Mouse (Mus musculus): ENCODE results near the gene Klhl35.

DNA sequence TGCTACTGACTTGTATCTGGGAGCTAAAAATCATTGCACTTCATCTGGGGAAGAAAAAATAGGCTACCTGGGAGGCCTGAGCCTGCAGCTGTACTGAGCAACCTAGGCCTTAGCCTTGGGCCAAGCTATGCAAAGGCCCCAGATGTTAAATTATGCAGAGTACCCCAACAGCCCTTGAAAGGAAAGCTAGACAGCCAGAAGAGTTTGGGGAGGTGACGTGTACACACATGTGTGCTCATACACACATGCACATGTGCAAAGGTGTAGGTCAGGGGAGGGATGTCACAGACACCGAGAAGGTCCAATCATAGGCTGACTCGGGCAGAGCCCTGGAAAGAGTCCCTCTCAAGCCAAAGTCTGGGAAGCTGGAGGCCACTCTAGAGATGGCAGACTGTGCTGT, 37.8 kb upstream of the Klhl35 start:
- TF ChIP-seq CTCF (IDR thresholded peaks at IDR 0.05; ENCODE audit: control insufficient read depth, insufficient read depth, low read length) (no peak), POLR2A (IDR thresholded peaks at IDR 0.05; ENCODE audit: borderline replicate concordance, control insufficient read depth, low read depth, low read length) (no peak)

Measured in bone marrow, adult 2 months (tissue).